Mouse (Mus musculus): ENCODE results near the gene Egfem1. TPM values are rescaled to one million over a fixed set of nuclear protein-coding genes. Genes with fewer than 3 reads are reported as not detected.
A peak's percentile ranks its signal among the peaks of the same experiment; 100 is the strongest.

Gene Egfem1
- total RNA-seq, 4 experiments from 2014 or later: 16.2 to 21.6 (median 19.3) TPM

DNA sequence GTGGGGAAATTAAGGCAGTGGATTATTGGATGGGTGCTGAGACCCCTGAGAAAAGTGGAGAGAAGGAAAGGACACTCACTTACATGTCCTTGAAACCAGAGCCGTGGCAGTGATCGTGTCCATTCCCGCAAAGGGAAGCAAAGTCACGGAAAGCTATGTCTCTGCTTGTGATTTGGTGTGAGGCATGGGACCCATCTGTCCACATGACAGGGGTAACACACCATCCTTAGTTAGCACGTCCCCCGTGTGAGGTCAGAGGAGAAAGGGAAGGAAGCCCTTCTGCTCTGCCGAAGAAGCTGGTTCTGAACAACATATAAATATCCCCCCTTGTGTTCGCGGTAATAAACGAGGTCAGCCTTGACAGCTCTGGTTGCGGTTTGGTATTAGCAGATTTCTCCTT lies 52.7 kb downstream of the Egfem1 start:
- no peak for DNase-seq (ENCODE audit: low spot score in 2 of 2)

DNA sequence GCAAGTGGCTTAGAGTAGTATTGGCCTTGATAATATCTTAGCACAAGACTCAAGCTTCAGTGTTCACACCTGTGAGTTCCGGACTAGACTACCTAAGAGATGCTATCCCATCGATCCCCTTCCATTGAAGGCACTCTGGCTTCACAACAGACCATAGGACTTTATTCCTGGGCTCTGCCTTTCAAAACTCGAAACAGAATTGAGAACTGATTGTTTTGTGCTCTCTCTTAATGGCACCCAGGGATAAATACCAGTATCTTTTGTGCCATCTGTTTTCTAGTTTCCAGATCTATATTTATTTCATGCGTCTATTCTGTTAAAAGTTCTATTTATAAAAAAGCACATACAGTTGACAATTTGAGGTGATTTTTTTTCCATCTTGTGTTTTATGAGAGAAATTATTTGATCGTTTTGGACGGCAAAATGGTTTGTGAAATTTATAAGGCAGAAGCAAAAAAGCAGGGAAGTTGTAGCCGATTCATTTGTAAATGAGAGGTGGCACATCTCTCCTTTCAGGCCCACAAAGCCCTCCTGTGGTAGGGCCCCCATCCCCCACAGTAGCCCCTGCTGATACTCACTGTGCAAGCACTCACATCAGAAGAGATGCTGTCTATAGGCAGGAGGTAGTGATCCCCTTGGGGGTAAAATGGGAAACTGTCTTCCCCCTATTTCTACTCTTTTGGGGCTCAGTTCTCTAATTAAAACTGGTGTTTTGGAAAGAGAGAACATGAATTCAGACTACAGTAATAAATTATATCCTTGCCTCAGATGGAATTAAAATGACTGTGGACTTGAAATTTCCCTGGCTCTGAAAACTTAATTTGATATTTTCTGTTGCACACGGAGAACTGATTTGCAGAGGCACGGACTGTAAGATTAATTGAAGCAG lies 53.6 kb downstream of the Egfem1 start:
- no peak for DNase-seq (ENCODE audit: low spot score in 2 of 2)

DNA sequence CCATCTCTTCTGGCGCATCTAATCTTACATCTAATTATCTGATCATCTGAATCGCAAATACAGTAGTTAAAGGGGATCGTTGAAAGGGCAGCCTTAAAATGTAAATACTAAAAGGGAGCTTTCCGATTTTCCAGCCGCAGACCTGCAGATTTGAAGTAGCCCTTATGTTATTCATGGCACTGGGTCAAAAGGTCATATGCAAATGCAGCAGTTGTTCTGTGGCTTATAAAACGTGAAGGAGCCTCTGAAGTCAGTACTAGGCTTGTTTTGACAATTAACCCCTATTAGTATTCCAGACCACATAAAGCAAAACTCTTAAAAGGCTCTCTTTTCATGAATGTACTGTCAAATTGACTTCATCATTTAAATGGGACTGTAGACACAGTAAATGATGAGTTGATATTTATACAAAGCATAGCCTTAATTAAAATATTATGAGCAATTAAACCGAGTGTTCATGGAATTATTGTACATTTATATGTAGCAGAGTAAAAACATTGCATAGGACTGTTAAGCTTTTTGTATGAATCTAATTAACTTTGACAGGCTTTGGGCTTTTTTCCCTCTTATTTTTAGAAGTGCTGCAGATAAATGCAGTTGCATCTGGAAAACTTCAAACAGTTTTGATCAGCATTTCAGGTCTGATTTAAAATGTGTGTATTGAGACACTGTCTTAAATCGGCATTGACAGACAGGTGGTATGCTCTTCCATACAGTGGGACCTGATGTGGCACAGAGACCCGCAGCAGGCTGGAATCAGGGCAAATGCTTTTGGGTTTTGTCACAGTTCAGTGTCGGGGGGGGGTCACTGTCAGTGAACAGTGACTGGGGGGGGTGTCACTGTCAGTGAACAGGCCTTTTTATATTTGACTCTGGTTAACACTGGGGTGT lies 54.5 kb downstream of the Egfem1 start:
- no peak for DNase-seq (ENCODE audit: low spot score in 2 of 2)

DNA sequence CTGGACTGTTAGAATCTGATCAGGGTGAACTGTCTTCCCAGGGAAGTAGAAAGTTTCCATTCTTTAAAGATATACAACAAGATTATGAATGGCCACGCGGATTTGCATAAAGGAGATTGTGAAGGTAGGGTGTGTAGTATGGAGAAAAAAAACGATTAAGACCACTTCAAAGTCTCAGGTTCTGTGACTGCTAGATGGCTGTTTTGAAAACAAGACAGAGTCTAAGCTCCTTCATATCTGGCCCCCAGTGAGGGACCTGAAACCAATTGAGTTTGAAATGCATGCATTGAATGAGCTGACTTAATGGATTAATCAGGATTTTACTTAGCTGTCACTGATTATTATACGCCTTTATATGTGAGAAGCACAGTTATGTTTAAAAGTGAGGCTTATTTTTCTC lies 86.6 kb downstream of the Egfem1 start:
- no peak for DNase-seq (ENCODE audit: low spot score in 2 of 2)

DNA sequence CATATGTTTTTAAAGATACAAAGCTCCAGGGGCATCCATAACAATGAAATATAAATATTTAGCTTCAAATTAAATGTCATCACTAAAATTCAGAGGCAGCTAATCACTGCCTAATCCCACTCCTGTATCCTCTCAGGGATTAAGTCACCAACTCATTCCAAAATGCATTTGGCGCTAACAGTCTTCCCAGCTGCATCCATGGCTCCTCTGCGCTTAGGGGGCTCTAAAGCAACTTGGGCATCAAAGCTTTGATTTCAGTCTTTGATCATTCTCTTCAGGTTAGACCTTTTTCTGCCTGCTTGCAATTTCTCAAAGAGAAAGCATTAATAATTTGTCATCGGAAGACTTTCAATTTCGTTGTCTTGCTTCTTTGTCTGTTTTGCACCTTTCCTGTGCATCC lies 87.2 kb downstream of the Egfem1 start:
- no peak for DNase-seq (ENCODE audit: low spot score in 2 of 2)

DNA sequence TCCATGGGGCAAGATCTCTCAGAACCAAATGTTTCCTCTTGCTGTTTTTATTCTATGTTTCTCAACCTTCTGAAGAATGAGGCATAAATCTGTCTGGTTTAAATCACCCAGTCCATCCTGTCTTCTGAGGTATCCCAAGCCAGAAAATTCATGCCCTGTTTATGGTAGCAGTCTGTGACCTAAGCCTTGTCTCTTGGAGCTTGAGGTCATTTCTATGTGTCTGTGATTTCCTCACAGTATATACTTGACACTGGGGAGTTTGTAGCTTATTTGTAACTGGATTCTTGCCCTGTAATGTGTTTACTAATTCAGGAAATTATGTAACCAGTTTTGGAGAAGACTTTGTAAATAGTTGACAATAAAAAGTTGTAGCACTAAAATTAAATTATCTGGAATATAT lies 95.2 kb downstream of the Egfem1 start:
- no peak for DNase-seq (ENCODE audit: low spot score in 2 of 2)

DNA sequence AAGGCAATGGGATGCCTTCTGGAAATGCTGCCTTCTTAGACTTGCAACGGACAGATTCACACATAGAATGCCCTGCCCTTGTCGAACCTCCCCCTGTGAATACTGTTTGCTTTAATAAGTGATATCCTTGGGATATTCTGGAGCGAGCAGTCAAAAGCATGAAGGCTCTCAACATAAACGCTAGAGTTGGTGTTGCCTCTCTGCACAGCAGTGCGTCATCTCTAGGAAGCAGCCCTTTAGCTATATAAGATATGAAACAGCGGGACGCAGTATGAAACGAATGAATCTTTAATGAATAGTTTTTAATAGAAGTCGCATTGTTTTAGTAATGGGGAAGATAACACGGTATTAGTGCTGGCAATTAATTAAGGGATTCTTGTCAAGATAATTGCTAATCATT lies 101.2 kb downstream of the Egfem1 start:
- DNase-seq (ENCODE audit: low spot score in 2 of 2): no peak

DNA sequence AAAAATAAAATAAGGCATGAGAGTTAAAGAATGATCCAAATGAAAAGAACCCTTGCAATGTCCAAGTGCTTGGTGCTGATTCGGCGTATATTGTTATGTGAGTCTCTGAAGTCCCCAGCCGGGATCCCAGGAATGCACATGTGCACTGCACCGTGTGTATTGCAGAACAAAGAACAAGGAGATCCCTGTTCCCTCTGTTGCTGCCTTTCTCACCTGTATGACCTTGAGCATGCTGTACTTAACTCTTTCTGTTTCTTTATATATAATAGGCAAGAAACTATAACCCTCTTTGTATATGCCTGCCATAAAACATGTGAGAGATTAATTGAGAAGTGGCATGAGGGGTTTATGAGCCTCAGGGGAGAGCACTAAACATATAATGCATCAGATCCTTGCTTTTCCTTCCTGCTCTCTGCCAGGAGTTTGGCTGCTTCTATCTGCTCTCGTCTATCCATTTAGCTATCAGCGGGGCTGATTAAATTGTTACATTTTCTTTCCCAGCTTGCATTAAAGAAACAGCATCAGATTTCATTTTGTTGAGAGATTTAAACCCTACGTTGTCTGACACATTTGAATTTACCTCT lies 101.9 kb downstream of the Egfem1 start:
- DNase-seq (ENCODE audit: low spot score in 2 of 2): no peak

DNA sequence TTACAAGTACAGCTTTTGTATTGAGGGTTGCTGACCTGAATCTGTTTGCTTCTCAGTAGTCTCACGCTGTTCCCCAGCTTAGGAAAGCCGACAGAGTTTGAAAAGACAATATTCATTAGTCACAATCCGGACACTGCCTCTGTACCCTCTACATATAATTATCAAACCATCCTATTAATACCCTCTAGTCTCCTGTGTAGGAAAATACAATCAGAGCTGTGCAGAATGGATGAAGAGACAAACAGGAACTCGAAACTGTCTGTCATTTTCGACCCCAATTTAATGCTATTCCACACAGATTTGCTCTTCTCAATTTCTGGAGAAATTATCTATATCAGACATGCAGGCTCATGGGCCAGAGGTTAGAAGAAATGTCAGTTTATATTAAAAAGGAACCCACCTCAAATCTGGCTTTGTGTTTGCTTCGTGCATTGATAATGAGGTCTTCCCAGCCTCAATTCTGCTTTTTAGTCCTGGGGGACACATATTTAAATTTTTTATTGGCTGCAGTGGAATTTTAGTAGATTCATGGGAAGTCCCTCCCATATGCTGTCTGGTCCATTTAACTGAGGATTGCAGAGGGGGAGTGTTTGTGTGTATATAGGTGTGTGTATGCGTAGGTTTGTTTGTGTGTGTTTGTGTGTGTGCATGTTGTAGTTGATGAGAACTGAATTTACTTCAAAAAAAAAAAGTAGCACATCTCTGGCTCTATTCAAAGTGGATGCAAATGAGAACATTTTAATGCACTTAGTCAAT lies 102.8 kb downstream of the Egfem1 start:
- DNase-seq (ENCODE audit: low spot score in 2 of 2): no peak

DNA sequence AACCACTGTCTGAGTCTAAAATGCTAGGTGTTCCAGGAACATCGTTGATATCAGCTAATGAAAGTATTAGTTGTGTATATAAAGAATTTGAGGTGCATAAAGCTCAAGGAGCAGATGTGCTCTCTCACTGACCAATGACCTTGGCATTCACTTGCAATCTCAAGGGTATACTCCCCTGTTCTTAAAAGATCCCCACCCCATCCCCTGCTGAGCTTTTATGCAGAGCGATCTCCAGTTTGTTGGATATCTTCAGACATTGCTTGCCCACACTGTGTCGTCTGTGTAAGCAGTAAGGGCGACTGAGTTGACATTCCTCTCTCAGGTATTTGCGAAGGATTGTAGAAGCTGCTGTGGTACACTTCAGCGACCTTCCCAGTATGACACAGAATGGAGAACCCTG lies 108.4 kb downstream of the Egfem1 start:
- DNase-seq (ENCODE audit: low spot score in 2 of 2): no peak

DNA sequence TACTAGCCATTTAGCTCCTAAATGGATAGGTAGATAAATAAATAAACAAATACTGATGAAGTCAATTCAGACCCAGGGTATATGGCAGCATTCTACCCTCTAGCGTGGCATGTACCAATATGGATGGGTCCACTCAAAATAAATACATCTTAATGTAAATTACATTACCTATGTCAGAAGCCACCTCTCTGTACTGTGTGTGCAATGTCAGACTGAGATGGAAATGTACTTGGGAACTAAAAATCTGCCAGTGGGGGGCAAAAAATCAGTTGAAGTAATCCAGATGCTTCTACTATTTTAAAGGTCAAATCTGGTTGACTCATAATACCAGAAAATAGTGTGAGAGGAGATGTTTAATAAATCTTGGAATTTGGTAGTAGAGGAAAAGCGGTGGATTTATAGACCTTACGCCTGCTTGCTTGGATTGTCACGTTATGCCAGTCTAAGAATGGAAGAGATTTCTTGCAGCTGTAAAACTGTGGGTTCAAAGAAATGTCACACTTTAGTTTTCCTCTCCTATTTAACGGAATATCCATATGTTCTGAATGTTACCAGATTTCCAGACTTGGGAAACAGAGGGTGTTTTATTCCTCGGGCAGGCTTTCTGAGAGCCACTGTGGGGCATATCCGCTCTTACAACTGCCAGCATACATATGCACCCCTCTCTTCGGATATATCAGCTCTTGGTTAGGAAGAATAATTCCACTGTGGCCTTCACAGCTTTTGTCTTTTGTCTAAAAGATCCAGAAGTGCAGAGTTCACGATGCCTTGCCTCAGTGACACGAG lies 116.1 kb downstream of the Egfem1 start:
- no peak for DNase-seq (ENCODE audit: low spot score in 2 of 2)

DNA sequence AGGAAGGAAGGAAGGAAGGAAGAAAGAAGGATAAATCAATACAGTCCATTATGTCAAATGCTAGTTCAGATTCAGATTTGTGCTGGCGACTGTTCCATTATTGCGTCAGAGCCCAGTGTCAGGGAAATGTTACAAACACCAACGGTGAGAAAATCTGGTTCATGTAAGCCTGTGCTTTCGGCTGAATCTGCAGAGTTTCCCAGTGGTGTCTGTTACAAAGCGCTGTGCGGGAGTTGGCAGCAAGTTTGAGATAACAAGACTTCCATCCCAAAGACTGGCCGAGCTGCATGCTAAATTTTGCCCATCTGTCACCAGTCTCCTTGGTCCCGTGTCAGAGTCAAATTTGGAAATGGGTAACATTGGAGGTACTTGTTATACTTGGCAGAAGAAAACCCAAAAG lies 118.8 kb downstream of the Egfem1 start:
- DNase-seq (ENCODE audit: low spot score in 2 of 2): peak in 1 of 2 experiments; percentile 27

DNA sequence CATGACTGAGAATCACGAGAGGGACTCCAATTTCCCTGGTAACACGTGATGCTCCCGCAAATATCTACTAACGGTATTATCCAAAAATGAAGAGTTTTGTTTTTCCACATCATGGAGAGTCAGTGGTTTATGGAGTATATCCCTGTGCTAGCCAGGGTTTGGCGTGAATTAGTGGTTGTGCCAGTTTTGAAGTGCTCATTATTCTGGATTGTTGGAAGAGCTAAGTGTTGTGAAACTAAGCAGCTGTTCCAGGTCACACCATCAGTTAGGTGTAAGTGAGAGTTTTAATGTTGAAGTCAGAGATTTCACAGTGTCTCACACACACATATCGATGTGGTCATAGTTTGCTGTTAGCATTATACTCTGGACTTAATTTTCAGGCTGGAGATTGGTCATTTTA lies 120.7 kb downstream of the Egfem1 start:
- no peak for DNase-seq (ENCODE audit: low spot score in 2 of 2)

DNA sequence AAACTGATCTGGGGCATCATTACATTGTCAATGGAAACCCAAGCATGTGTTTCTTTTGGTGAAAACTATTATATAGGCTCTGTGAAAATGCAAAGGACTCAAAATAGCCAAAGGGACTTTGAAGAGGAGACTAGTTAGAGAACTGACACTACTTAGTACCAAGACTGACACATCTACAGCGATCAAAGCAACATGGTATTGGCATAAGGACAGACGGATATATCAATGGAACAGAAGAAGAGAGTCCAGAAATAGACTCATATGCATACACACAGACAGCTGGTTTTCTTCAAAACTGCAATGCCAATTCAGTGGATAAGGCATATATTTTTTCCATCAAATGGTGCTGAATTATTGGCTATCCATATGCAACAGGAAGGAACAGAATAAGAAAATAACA lies 140.6 kb downstream of the Egfem1 start:
- DNase-seq (ENCODE audit: low spot score in 2 of 2): no peak

DNA sequence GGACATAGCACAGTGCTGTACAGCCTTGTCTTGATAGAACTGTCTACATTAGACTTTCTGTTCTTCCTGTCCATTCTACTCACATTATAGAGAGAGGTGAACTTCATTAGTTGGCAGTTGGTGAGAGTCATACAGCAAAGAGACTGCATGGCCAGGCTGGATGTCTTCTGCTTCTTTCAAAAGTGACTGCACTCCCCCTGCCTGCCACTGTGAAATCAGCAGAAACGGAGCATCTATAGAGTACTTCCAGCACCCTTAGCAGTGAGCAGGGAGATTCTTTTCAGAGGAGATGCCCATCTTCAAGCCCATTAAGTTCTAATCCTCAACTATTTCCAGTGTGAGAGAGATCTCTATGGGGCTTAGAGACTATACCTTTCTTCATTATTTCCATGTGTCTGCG lies 147.9 kb downstream of the Egfem1 start:
- no peak for DNase-seq (ENCODE audit: low spot score in 2 of 2)

DNA sequence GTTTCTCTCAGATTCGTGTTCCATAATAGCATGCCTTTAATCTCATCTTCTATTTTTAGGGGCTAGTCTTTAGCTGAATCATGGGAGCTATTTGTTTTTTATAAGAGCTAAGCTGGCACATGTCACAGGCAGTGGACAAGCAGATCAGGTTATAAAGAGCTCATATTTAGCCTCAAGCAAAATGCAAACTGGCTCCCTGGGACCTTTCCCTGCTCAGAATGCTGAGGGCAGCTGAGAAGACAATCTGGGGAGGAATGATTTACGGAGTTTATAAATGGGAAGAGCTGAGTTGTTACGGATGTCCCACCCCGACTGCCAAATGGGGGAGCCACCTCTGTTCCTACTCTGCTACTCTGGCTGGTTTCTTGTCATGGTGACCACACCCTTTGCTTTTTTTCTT lies 153.7 kb downstream of the Egfem1 start:
- DNase-seq (ENCODE audit: low spot score in 2 of 2): no peak

DNA sequence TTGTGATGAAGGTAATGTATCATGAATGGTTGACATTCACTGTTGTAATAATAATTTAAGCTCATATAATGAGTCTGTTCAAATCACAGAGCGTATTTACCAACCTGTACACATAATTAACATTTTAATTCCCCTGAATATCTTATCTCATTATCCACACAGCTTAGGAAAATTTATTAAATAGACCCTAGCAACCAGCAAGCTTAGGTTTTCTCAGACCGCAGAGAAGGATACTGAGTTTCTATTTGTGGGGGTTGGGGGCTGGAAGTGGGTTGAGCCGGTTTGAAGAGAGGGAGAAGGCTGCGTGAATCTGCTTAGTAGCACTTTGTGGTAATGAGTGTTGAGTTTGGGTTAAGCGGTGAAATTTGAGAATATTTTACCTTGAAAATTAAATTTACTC lies 154.7 kb downstream of the Egfem1 start:
- DNase-seq (ENCODE audit: low spot score in 2 of 2): no peak

DNA sequence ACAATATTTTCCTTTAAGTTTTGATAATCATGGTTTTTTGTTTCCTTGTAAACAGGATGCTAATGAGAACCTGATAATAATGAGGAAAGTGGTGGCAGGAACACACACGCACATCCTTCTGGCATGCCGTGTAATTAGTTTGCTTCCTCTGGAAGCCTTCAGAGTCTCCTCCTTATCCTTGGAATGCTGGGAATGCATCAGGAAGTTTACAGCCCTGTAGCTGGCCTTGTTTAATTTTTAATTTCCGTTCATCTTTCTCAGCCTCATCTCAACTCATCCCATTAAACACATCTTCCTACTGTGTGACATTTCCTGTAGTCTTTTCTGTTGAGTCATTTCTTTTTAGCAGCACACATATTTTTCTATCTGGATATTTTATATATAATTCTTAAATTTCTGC lies 161.8 kb downstream of the Egfem1 start:
- no peak for DNase-seq (ENCODE audit: low spot score in 2 of 2)

DNA sequence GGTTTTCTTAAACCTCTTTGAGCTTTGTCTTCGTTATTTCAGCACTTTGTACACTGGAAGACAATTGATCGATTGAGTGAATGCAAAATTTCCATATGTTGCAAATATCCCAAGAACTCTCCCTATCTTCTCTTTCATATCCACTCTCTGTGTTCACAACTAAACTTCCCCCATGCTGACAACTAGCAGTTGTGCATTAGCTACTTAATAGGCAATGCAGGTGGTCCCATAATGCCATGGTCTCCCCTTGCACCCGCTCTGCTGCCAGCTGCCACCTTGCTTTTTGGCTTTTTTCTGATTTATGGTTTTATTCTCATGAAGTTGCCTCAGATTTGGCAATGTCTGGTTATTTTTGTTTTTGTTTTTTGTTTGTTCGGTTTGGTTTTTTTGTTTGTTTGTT lies 209.8 kb downstream of the Egfem1 start:
- DNase-seq (ENCODE audit: low spot score in 2 of 2): no peak

DNA sequence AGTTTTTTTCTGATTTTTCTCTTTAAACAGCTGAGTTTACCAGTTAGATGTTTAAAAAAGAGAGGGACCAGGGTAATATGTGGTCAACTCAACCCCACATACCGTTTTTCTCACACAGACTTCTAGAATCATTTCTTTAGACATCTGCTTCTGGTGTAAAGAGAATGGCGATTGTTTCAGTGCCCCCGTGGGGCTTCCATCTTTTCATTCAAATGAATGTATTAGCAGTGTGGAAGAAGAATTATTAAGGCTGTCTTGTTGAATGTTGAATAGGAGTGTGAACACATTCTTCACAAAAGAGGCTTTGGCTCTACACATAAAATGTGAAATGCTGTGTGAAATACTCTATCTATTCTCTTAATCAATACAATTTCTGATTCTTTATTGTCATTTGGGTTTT lies 210.4 kb downstream of the Egfem1 start:
- DNase-seq (ENCODE audit: low spot score in 2 of 2): no peak

DNA sequence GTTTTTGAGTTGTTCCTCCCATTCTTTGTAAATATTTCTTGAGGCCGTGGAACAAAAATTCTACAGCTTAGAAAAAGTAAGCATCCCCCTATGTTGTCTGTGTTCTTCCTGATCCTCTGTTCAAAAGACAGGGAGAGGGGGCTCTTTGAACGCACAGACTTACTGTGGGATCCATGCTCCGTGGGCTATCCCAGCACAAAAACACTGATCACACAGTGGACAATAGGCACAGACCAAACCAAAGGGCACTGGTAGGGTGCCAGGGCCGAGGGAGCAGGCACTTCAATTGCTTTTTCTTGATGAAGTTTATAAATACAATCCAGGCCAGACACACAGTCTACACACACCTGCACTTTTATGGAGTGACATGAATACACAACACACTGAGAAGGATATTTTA lies 211.4 kb downstream of the Egfem1 start:
- no peak for DNase-seq (ENCODE audit: low spot score in 2 of 2)
